Mouse (Mus musculus) G1E (cell line): ENCODE results near the gene Idh3b. TPM values are rescaled to one million over a fixed set of nuclear protein-coding genes. Genes with fewer than 3 reads are reported as not detected.

Source experiments
- ATAC-seq: 2 replicates; pipeline ENCODE4 v1.8.0; 2016; ENCODE audit warnings: mild to moderate bottlenecking; ENCODE audit not compliant: insufficient number of reproducible peaks, poor library complexity, low FRiP score, severe bottlenecking; ENCODE audit errors: extremely low read depth
- DNase-seq: peaks from one replicate; pipeline ENCODE4 v3.0.0; 2012; ENCODE audit warnings: low spot score
- H3K27me3 ChIP-seq: 2 replicates; pipeline ENCODE4 v1.6.1; 2012; ENCODE audit warnings: mild to moderate bottlenecking, low read length, inconsistent platforms; ENCODE audit not compliant: insufficient read depth
- H3K36me3 ChIP-seq: replicated peaks from 2 replicates; pipeline ENCODE3; 2012; ENCODE audit warnings: mild to moderate bottlenecking, inconsistent platforms
- H3K4me1 ChIP-seq: 2 replicates; pipeline ENCODE4 v1.6.1; 2012; ENCODE audit warnings: low read depth, low read length, inconsistent platforms, mixed read lengths; ENCODE audit not compliant: insufficient read depth
- H3K4me3 ChIP-seq: 2 replicates; pipeline ENCODE4 v1.5.1; 2012; ENCODE audit warnings: low read depth, mild to moderate bottlenecking, inconsistent platforms, low read length, moderate library complexity, mixed read lengths
- H3K9me3 ChIP-seq: replicated peaks from 2 replicates; pipeline ENCODE4 v1.6.1; 2012; ENCODE audit warnings: inconsistent platforms
- CTCF ChIP-seq: IDR thresholded peaks from 2 replicates; pipeline ENCODE4 v1.5.1; 2012; ENCODE audit warnings: low read depth, low read length, inconsistent platforms, mixed read lengths
- GATA1 ChIP-seq: IDR thresholded peaks from 2 replicates; pipeline ENCODE4 v1.6.1; 2012; ENCODE audit warnings: borderline replicate concordance, low read length, inconsistent platforms, mixed read lengths
- GATA2 ChIP-seq: IDR thresholded peaks from 2 replicates; pipeline ENCODE4 v1.6.1; 2012; ENCODE audit warnings: low read depth, low read length, inconsistent platforms, borderline replicate concordance
- POLR2AphosphoS5 ChIP-seq: IDR thresholded peaks from 2 replicates; pipeline ENCODE4 v1.6.1; 2012; ENCODE audit warnings: low read depth, low read length, inconsistent platforms; ENCODE audit not compliant: insufficient replicate concordance
- TAL1 ChIP-seq: conservative IDR thresholded peaks from 2 replicates; pipeline ENCODE4 v1.6.1; 2012; ENCODE audit warnings: low read depth, low read length, inconsistent platforms, mixed read lengths
- polyA plus RNA-seq: library from polyadenylated mRNA; stranded (reverse); fragments of >175 nt; gene quantifications from 2 replicates; pipeline ENCODE4 v1.2.3, GENCODE M21; 2012
- total RNA-seq, 2 experiments: library from RNA; stranded (forward) in 1 of 2; stranded (reverse) in 1 of 2; fragments of 200-1000 nt in 1 of 2; fragments of >200 nt in 1 of 2; fragmentation: Nextera tagmentation in 1 of 2; gene quantifications; 2 replicates each; pipeline ENCODE4 v1.2.3; 2014 to 2017

The Idh3b gene
- total and polyA plus RNA-seq, 3 experiments: 132 to 381 (median 171) TPM

- ATAC-seq (no peak), DNase-seq (no peak)
- Histone ChIP-seq H3K36me3 (peaks cover 4% of the 10 kb centered on the region), H3K4me3 (no peak overlapping the region), H3K27me3 (peaks cover 58% of the 10 kb centered on the region), H3K9me3 (peaks cover 7% of the 10 kb centered on the region; the same call in 1 of the 2 replicates), H3K4me1 (peaks cover 17% of the 10 kb centered on the region)
- TF ChIP-seq GATA2: no peak
- no peak for TF ChIP-seq TAL1
- TF ChIP-seq POLR2AphosphoS5: no peak
- TF ChIP-seq CTCF: no peak
These were observed 11.2 kb upstream of the Idh3b start for GRCm38 (mm10) chr2:130295331-130296133.

GRCm38 (mm10) chr2:130294936-130295277, 10.6 kb upstream of the Idh3b start, which contains the start of gene Ebf4:
Ebf4 (plus strand) TSS chr2:130295169.
- ATAC-seq (no peak), DNase-seq (no peak)
- Histone ChIP-seq H3K27me3 (peaks cover 53% of the 10 kb centered on the region), H3K9me3 (peaks cover 7% of the 10 kb centered on the region; the same call in 1 of the 2 replicates), H3K4me1 (peaks cover 17% of the 10 kb centered on the region), H3K4me3 (no peak within 1 kb of the TSS; the same call in 1 of the 2 replicates), H3K36me3 (peaks cover 4% of the 10 kb centered on the region)
- TF ChIP-seq CTCF (no peak), GATA2 (no peak), TAL1 (no peak), GATA1 (no peak), POLR2AphosphoS5 (no peak)

- Histone ChIP-seq H3K4me3 (no peak overlapping the region; the same call in 1 of the 2 replicates), H3K9me3 (peaks cover 7% of the 10 kb centered on the region; the same call in 1 of the 2 replicates), H3K4me1 (peaks cover 17% of the 10 kb centered on the region), H3K27me3 (peaks cover 49% of the 10 kb centered on the region), H3K36me3 (peaks cover 4% of the 10 kb centered on the region)
- TF ChIP-seq GATA2: no peak
- no peak for TF ChIP-seq POLR2AphosphoS5
- TF ChIP-seq GATA1: no peak
- TF ChIP-seq CTCF: no peak
- no peak for TF ChIP-seq TAL1
- no peak for DNase-seq
- ATAC-seq: no peak
These were observed 10.0 kb upstream of the Idh3b start for GRCm38 (mm10) chr2:130294218-130294935.

- no peak overlapping the region for H3K4me3 ChIP-seq
- H3K9me3 ChIP-seq: peaks cover 7% of the 10 kb centered on the region; the same call in 1 of the 2 replicates
- H3K4me1 ChIP-seq: peaks cover 17% of the 10 kb centered on the region
- H3K36me3 ChIP-seq: peaks cover 6% of the 10 kb centered on the region
- no peak for ATAC-seq
- H3K27me3 ChIP-seq: peaks cover 42% of the 10 kb centered on the region
- TF ChIP-seq POLR2AphosphoS5 (no peak), GATA1 (no peak), CTCF (no peak), GATA2 (no peak), TAL1 (no peak)
- no peak for DNase-seq
These were observed 9.1 kb upstream of the Idh3b start for GRCm38 (mm10) chr2:130293486-130293885.

- Histone ChIP-seq H3K4me3 (no peak overlapping the region), H3K9me3 (peaks cover 7% of the 10 kb centered on the region; the same call in 1 of the 2 replicates), H3K27me3 (peaks cover 37% of the 10 kb centered on the region), H3K4me1 (peaks cover 17% of the 10 kb centered on the region), H3K36me3 (peaks cover 6% of the 10 kb centered on the region)
- TF ChIP-seq GATA1: no peak
- no peak for TF ChIP-seq POLR2AphosphoS5
- TF ChIP-seq GATA2: no peak
- TF ChIP-seq CTCF: no peak
- no peak for TF ChIP-seq TAL1
- ATAC-seq (no peak), DNase-seq (no peak)
These were observed 8.7 kb upstream of the Idh3b start for GRCm38 (mm10) chr2:130293009-130293408.

- ATAC-seq: no peak
- Histone ChIP-seq H3K36me3 (peaks cover 11% of the 10 kb centered on the region), H3K4me3 (no peak overlapping the region), H3K9me3 (peaks cover 7% of the 10 kb centered on the region; the same call in 1 of the 2 replicates), H3K4me1 (peaks cover 17% of the 10 kb centered on the region), H3K27me3 (peaks cover 26% of the 10 kb centered on the region)
- DNase-seq: no peak
- TF ChIP-seq TAL1 (no peak), CTCF (no peak; the same call in 1 of the 2 replicates), POLR2AphosphoS5 (no peak), GATA1 (no peak), GATA2 (no peak)
These were observed 7.1 kb upstream of the Idh3b start for GRCm38 (mm10) chr2:130291434-130291833.
